Mouse (Mus musculus) activated CD4-positive, CD25-positive, alpha-beta regulatory T cell, adult 4 months (primary cell): Measurements from ENCODE around the gene Slc7a11. TPM values are rescaled to one million over a fixed set of nuclear protein-coding genes. Genes with fewer than 3 reads are reported as not detected.

Experiments used
- ATAC-seq: one replicate; pipeline ENCODE4 v1.8.0; 2017
- polyA plus RNA-seq, 2 experiments: library from polyadenylated mRNA; unstranded; fragments of 100-300 nt; shearing (Covaris generic); gene quantifications; one replicate each; pipeline ENCODE4 v1.2.1; 2017

The Slc7a11 gene
- polyA plus RNA-seq, 2 experiments from 2014 or later = 0.16 TPM; not detected in 1

GRCm38 (mm10) chr3:49983429-49984268 is 459.8 kb downstream of the Slc7a11 start:
- no peak for ATAC-seq

GRCm38 (mm10) chr3:49973994-49974393 is 469.4 kb downstream of the Slc7a11 start:
- ATAC-seq = no peak

GRCm38 (mm10) chr3:49965569-49965968 is 477.8 kb downstream of the Slc7a11 start:
- no peak for ATAC-seq

- ATAC-seq = no peak
Observed at GRCm38 (mm10) chr3:49960581-49960980, 482.8 kb downstream of the Slc7a11 start.

- ATAC-seq = no peak
Observed at GRCm38 (mm10) chr3:49946845-49947244, 496.6 kb downstream of the Slc7a11 start.

GRCm38 (mm10) chr3:49944783-49945182 is 498.6 kb downstream of the Slc7a11 start:
- ATAC-seq = no peak

- ATAC-seq = no peak
Observed at GRCm38 (mm10) chr3:49937611-49938010, 505.8 kb downstream of the Slc7a11 start.

GRCm38 (mm10) chr3:49929496-49929895 is 513.9 kb downstream of the Slc7a11 start:
- no peak for ATAC-seq

GRCm38 (mm10) chr3:49928509-49929263 is 514.7 kb downstream of the Slc7a11 start:
- no peak for ATAC-seq

GRCm38 (mm10) chr3:49913929-49914328 is 529.5 kb downstream of the Slc7a11 start:
- ATAC-seq = no peak

- ATAC-seq = no peak
Observed at GRCm38 (mm10) chr3:49910922-49911321, 532.5 kb downstream of the Slc7a11 start.

- ATAC-seq = no peak
Observed at GRCm38 (mm10) chr3:49908426-49909341, 534.7 kb downstream of the Slc7a11 start.

GRCm38 (mm10) chr3:49893945-49894344 is 549.5 kb downstream of the Slc7a11 start:
- no peak for ATAC-seq

GRCm38 (mm10) chr3:49887359-49887758 is 556.1 kb downstream of the Slc7a11 start:
- ATAC-seq = no peak

GRCm38 (mm10) chr3:49886220-49886945 is 557.0 kb downstream of the Slc7a11 start:
- ATAC-seq = no peak

GRCm38 (mm10) chr3:49880496-49880895 is 562.9 kb downstream of the Slc7a11 start:
- no peak for ATAC-seq

- ATAC-seq = no peak
Observed at GRCm38 (mm10) chr3:49870786-49871185, 572.6 kb downstream of the Slc7a11 start.

- ATAC-seq = no peak
Observed at GRCm38 (mm10) chr3:49867951-49868584, 575.3 kb downstream of the Slc7a11 start.

- no peak for ATAC-seq
Observed at GRCm38 (mm10) chr3:49867147-49867950, 576.1 kb downstream of the Slc7a11 start.

- no peak for ATAC-seq
Observed at GRCm38 (mm10) chr3:49866061-49866515, 577.3 kb downstream of the Slc7a11 start.
